Mouse (Mus musculus): ENCODE measurements around the gene Pef1. TPM values are rescaled to one million over a fixed set of nuclear protein-coding genes. Genes with fewer than 3 reads are reported as not detected.

The Pef1 gene
- polyA plus RNA-seq, 1 experiment from 2014 or later = 68.1 TPM

- Histone ChIP-seq H3K4me3 (no peak overlapping the region), H3K27me3 (no peaks in the 10 kb centered on the region), H3K9ac (replicated peaks) (no peak overlapping the region), H3K27ac (replicated peaks) (no peak overlapping the region), H3K4me2 (replicated peaks) (no peak overlapping the region), H3K4me1 (no peaks in the 10 kb centered on the region), H3K9me3 (no peaks in the 10 kb centered on the region), H3K36me3 (peaks cover 38% of the 10 kb centered on the region)
- no peak for ATAC-seq (replicated peaks)
- 92% methylated on average over 6 of the region's 6 CpGs for WGBS
Measured at GRCm38 (mm10) chr4:130125164-130125563, 22.8 kb downstream of the Pef1 start.

- H3K27ac ChIP-seq (replicated peaks) = no peak overlapping the region
- 90% methylated on average over 5 of the region's 5 CpGs for WGBS
- no peaks in the 10 kb centered on the region for H3K9me3 ChIP-seq
- H3K4me1 ChIP-seq = no peaks in the 10 kb centered on the region
- no peak overlapping the region for H3K9ac ChIP-seq (replicated peaks)
- H3K4me3 ChIP-seq = no peak overlapping the region
- no peak overlapping the region for H3K4me2 ChIP-seq (replicated peaks)
- H3K27me3 ChIP-seq = no peaks in the 10 kb centered on the region
- ATAC-seq (replicated peaks) = no peak
- peaks cover 38% of the 10 kb centered on the region for H3K36me3 ChIP-seq
Measured at GRCm38 (mm10) chr4:130125935-130126334, 23.6 kb downstream of the Pef1 start.

DNA sequence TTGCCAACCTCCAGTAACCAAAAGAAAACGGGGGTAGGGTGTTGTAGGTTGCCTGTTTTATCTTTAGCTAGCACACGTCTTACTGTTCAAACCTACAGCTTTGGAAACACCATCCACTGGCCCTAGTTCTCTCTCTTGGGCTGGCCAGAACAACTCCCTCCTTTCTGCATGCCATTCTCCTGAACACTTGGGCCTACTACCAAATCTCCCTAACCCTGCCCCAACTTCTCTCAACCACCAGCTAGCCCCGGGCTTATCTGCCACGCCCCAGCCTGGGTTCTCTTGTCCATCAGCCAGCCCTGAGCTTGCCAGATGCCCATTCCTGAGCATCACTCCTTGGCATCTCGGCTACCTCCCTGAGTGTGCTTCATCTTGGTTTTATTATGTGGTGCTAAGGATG lies 26.5 kb downstream of the Pef1 start:
- H3K9ac ChIP-seq (replicated peaks) = no peak overlapping the region
- H3K4me1 ChIP-seq = no peaks in the 10 kb centered on the region
- 84% methylated on average over 5 of the region's 5 CpGs for WGBS
- peaks cover 25% of the 10 kb centered on the region for H3K36me3 ChIP-seq
- no peak overlapping the region for H3K27ac ChIP-seq (replicated peaks)
- ATAC-seq (replicated peaks) = no peak
- no peak overlapping the region for H3K4me2 ChIP-seq (replicated peaks)
- H3K27me3 ChIP-seq = no peaks in the 10 kb centered on the region
- no peaks in the 10 kb centered on the region for H3K9me3 ChIP-seq
- no peak overlapping the region for H3K4me3 ChIP-seq

DNA sequence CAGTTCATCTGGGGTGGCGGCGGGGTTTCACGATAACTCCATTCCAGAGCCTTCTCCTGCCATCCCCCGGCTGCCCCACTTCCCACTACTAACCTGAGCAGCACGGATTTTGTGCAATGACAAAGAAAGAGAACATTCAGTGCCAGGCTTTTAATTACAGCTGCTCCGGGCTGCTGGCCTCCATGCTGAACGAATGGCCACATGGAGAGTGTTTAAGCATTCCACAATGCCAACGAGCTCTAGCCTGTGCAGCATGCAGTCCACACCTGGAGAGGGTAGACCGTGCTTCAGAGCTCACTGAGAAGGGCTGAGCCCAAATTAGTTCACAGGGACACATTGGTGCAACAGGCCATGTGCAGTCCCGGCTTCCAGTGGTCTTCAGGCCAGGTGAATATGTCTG lies 27.7 kb downstream of the Pef1 start:
- Histone ChIP-seq H3K4me1 (no peaks in the 10 kb centered on the region), H3K27ac (replicated peaks) (no peak overlapping the region), H3K27me3 (no peaks in the 10 kb centered on the region), H3K9me3 (no peaks in the 10 kb centered on the region), H3K9ac (replicated peaks) (no peak overlapping the region), H3K4me3 (no peak overlapping the region), H3K36me3 (peaks cover 21% of the 10 kb centered on the region), H3K4me2 (replicated peaks) (no peak overlapping the region)
- ATAC-seq (replicated peaks) = no peak
- WGBS = 63% methylated on average over 10 of the region's 10 CpGs

- Histone ChIP-seq H3K9me3 (no peaks in the 10 kb centered on the region), H3K4me3 (no peak overlapping the region), H3K4me1 (no peaks in the 10 kb centered on the region), H3K9ac (replicated peaks) (no peak overlapping the region), H3K36me3 (peaks cover 20% of the 10 kb centered on the region), H3K4me2 (replicated peaks) (no peak overlapping the region), H3K27ac (replicated peaks) (no peak overlapping the region), H3K27me3 (no peaks in the 10 kb centered on the region)
- 50% methylated on average over 13 of the region's 13 CpGs for WGBS
- no peak for ATAC-seq (replicated peaks)
Measured at GRCm38 (mm10) chr4:130130641-130131350, 28.4 kb downstream of the Pef1 start.

DNA sequence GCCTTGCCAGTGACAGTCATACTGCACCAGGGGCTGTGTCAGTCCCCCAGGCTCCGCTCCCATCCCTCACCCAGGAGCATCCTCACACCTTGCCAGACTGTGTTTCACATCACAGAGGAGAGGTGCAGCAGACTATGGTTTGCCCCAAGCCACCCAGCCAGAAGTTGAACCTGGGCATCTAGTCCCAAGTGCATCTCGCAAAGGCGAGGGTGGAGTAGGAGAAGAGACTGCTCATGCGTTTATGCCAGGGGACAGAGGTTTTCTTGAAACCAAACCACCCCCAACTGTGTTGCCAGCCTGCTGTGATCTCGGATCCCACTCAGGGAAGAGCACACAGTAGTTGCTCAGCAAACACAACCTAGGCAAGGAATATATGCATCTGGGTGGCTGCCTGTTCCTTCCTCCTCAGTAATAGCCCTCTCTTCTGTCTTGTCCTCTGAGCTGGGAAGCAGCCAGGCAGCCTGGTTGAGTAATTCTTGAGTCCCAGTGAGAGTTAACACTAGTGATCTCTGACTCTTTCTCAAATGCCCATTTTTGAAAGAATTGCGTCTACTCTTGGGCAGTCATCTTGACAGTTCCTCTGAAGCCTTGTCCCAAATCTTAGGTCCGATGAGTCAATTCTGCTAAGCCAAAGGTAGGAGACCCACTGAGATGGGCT lies 29.2 kb downstream of the Pef1 start:
- ATAC-seq (replicated peaks) = no peak
- H3K4me2 ChIP-seq (replicated peaks) = no peak overlapping the region
- WGBS = 87% methylated on average over 7 of the region's 7 CpGs
- H3K9ac ChIP-seq (replicated peaks) = no peak overlapping the region
- no peaks in the 10 kb centered on the region; the same call in 1 of the 2 replicates for H3K27me3 ChIP-seq
- no peak overlapping the region for H3K4me3 ChIP-seq
- H3K27ac ChIP-seq (replicated peaks) = no peak overlapping the region
- H3K9me3 ChIP-seq = no peaks in the 10 kb centered on the region
- no peaks in the 10 kb centered on the region for H3K4me1 ChIP-seq
- H3K36me3 ChIP-seq = peaks cover 13% of the 10 kb centered on the region

GRCm38 (mm10) chr4:130133399-130133798 lies 31.0 kb downstream of the Pef1 start:
- Histone ChIP-seq H3K27me3 (peaks cover 13% of the 10 kb centered on the region), H3K9ac (replicated peaks) (no peak overlapping the region), H3K4me3 (no peak overlapping the region), H3K36me3 (no peaks in the 10 kb centered on the region), H3K4me1 (peaks cover 4% of the 10 kb centered on the region), H3K27ac (replicated peaks) (no peak overlapping the region), H3K4me2 (replicated peaks) (no peak overlapping the region), H3K9me3 (no peaks in the 10 kb centered on the region)
- no peak for ATAC-seq (replicated peaks)
- WGBS = 59% methylated on average over 6 of the region's 6 CpGs

GRCm38 (mm10) chr4:130138441-130139213 lies 36.3 kb downstream of the Pef1 start:
- H3K4me2 ChIP-seq (replicated peaks) = peak overlapping the region; percentile 91
- H3K4me1 ChIP-seq = peaks cover 14% of the 10 kb centered on the region
- under 1% methylated on average over 55 of the region's 57 CpGs for WGBS
- peak; percentile 67 for ATAC-seq (replicated peaks)
- H3K27me3 ChIP-seq = peaks cover 43% of the 10 kb centered on the region
- no peaks in the 10 kb centered on the region for H3K36me3 ChIP-seq
- peak overlapping the region; percentile 37 for H3K9ac ChIP-seq (replicated peaks)
- no peak overlapping the region for H3K27ac ChIP-seq (replicated peaks)
- no peaks in the 10 kb centered on the region for H3K9me3 ChIP-seq
- peak overlapping the region; percentile 43 for H3K4me3 ChIP-seq

GRCm38 (mm10) chr4:130139214-130139492 lies 36.8 kb downstream of the Pef1 start, which contains the start of gene Hcrtr1:
Gene Hcrtr1 (minus strand): TSS chr4:130139359.
- WGBS = 3% methylated on average over 12 of the region's 15 CpGs
- Histone ChIP-seq H3K4me3 (peak within 1 kb of the TSS; percentile 43), H3K4me1 (peaks cover 14% of the 10 kb centered on the region), H3K27me3 (peaks cover 43% of the 10 kb centered on the region), H3K9me3 (no peaks in the 10 kb centered on the region), H3K36me3 (no peaks in the 10 kb centered on the region), H3K4me2 (replicated peaks) (peak within 1 kb of the TSS; percentile 91), H3K27ac (replicated peaks) (no peak within 1 kb of the TSS), H3K9ac (replicated peaks) (peak within 1 kb of the TSS; percentile 37)
- no peak for ATAC-seq (replicated peaks)

- Histone ChIP-seq H3K9ac (replicated peaks) (no peak overlapping the region), H3K4me1 (peaks cover 14% of the 10 kb centered on the region), H3K27ac (replicated peaks) (no peak overlapping the region), H3K36me3 (no peaks in the 10 kb centered on the region), H3K4me2 (replicated peaks) (no peak overlapping the region), H3K4me3 (no peak overlapping the region), H3K9me3 (no peaks in the 10 kb centered on the region), H3K27me3 (peaks cover 43% of the 10 kb centered on the region)
- no peak for ATAC-seq (replicated peaks)
- WGBS = 61% methylated on average over 9 of the region's 9 CpGs
Measured at GRCm38 (mm10) chr4:130140992-130141402, 38.6 kb downstream of the Pef1 start.

DNA sequence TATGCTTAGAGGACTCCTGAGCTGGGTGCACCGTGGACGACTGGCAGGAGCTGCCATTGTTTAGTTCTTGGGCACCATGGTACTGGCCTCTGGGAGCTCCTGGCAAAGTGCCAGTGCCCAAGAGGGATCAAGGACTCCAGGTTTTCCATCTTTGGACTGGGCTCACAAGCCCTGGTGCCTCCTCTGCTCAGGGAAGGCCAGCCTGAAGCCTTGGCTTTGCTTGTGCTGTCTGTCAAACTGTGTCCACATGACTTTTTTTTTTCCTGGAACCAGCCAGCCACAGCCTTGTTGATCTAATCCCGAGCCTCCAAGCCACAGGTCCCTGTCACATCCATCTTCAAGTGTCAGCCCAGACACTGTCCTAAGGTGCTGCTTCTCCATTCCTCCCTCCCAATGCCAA lies 39.4 kb downstream of the Pef1 start:
- 44% methylated on average over 3 of the region's 3 CpGs for WGBS
- Histone ChIP-seq H3K4me3 (no peak overlapping the region), H3K36me3 (no peaks in the 10 kb centered on the region), H3K4me2 (replicated peaks) (no peak overlapping the region), H3K27me3 (peaks cover 43% of the 10 kb centered on the region), H3K27ac (replicated peaks) (no peak overlapping the region), H3K9me3 (no peaks in the 10 kb centered on the region), H3K4me1 (peaks cover 14% of the 10 kb centered on the region), H3K9ac (replicated peaks) (no peak overlapping the region)
- ATAC-seq (replicated peaks) = no peak

GRCm38 (mm10) chr4:130148405-130148804 lies 46.0 kb downstream of the Pef1 start:
- Histone ChIP-seq H3K27ac (replicated peaks) (no peak overlapping the region), H3K9me3 (no peaks in the 10 kb centered on the region), H3K27me3 (peaks cover 4% of the 10 kb centered on the region), H3K4me1 (no peaks in the 10 kb centered on the region), H3K4me2 (replicated peaks) (no peak overlapping the region), H3K9ac (replicated peaks) (no peak overlapping the region), H3K4me3 (no peak overlapping the region), H3K36me3 (no peaks in the 10 kb centered on the region)
- WGBS = 85% methylated on average over 10 of the region's 10 CpGs
- no peak for ATAC-seq (replicated peaks)
